Mouse (Mus musculus) spleen, postnatal 14 days (tissue): ENCODE results near the gene Smad3.
A peak's percentile ranks its signal among the peaks of the same experiment; 100 is the strongest.

Experiments
- DNase-seq, 2 experiments: peaks; one replicate each; pipeline ENCODE4 v3.0.0; 2021 to 2022; ENCODE audit warnings: low spot score in 2 of 2

Gene Smad3

DNA sequence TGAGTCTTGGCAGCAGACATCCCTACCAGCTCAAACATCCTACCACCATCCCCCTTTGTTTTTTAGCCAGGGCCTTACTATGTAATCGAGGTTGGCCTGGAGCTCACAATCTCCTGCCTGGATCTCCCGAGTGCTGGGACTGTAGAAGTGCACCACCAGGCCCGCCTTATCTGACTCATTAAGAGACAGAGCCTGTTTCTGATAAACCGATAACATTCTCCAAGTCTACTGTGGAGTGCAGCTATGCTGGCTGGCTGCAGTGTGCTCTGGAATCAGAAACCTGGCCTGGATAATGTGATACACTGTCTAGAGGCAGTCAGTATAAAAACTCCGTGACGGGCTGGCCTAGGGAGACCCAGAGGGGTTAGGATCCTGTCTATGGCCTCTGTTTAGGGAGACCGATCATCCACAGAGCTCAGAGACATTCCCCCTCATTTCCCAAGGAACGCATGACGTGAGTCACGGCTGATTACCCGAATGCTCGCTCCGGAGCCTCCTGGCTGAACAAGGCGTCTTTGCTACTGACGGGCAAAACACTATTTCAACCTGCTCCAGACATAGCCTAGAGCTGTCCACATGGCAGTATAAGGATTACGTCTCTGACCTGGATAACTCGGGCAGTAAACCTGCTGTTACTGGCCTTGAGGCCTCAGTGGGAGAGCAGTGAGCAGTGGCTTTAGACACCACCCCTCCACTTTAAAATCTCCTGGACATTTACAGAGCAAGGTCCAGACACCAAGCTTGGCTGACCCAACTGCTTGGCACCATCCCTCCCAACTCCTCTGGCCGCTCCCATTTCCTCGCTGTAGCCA, 11.8 kb downstream of the Smad3 start:
- DNase-seq: no peak

DNA sequence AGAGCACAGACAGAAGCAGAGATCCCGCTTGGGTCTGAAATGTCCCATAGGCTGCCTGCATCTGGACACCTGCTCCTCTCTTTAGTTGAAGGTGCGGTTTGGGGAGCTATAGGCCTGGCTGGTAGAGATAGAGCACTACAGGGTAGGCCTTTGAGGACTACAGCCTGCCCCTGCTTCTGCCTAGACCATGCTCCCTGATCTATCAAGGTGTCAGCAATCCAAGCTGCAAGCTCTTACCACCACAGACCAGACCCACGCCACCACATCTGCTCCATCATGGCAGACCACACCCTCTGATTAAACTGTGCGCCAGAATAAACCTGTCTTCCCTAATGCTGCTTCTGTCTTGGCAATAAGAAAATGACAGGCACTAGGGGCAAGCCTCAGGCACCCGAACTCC, 13.2 kb downstream of the Smad3 start:
- no peak for DNase-seq

DNA sequence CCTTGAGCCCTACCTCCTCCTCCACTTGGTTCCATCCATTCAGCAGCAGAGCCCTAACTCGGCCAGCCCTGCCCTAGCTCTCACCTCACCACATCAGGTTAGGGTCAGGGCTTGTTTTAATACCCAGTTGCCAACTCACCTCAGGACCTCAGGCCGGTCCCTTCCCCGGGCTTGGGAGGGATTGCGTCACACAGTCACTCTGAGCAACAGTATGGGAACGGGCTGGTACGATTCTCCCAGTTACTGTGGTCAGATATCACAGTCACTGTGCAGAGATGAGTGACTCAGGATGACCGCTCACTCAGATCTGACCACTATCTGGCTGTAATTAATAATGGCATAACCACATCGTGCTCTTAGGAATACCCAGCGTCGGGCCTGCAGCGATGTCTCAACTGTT, 14.0 kb downstream of the Smad3 start:
- no peak for DNase-seq

DNA sequence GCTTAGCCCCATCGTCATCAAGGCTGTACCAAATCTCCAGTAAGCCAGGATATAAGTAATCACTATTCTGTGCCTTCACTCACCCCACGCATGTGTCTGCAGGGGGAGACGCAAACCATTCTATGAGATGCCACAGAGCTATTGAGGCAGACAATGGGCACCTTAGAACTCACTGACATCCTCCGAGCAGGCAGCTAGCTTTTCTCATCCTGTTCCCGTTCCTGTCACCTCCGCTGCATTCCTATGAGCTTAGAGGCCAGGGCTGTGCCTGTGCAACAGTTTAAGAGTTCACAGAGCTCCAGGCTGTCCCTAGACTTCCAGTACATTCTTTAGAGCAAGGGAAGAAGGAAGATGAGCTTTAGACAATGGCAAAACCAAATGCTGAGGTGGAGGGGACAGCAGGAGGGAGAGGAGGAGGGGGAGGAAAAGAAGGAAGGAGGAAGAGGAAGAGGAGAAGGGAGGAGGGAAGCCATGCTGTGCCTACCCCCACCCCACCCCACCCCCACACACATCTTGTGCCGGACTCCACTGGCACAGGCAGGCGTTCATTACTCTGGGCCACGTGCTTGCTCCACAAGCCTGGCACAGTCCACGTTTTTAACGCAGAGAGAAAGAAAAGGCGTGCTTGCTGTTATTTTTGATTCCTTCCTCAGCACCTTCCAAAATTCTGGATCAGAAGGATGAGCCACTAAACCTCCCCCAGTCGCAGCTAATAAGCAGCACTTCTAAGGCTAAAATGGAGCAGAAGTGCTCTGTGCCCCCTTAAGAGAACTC, 14.7 kb downstream of the Smad3 start:
- DNase-seq: no peak

DNA sequence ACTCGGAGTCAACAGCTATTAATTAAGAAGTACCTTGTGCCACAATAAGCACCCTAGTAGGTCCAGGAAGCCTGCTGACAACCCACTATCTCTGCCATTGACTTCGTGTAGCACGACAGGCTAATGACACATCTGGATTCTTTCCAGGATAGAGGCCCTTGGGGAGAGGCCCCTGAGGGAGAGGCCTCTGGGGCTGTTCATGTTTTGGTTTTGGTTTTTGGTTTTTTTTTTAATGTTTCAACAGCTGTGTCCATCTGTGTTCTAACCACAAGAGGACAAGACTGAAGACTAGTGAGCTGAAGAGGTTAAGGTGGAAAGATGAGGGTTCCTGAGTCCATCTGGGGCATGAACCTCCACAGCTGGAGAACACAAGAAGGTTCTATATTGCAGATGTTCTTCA, 15.5 kb downstream of the Smad3 start:
- DNase-seq: no peak

DNA sequence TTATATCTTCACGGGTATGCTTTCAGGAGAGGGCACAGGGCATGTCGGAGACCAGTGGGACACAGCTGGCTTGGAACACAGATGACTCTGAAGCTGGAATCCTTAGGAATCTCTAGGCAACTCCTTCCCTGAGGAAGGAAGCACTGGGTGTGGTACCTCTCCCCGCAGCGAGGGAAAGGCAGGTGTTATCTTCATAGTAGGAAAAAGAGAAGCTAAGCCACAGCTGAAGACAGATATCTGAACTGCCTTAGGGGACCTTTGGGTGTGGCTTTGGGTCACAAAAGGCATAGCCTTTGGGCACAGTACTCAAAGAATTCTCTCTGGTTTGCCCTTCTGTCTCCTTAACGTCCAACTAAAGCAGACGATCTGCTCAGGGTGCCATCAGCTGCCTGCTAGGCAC, 16.0 kb downstream of the Smad3 start:
- no peak for DNase-seq

DNA sequence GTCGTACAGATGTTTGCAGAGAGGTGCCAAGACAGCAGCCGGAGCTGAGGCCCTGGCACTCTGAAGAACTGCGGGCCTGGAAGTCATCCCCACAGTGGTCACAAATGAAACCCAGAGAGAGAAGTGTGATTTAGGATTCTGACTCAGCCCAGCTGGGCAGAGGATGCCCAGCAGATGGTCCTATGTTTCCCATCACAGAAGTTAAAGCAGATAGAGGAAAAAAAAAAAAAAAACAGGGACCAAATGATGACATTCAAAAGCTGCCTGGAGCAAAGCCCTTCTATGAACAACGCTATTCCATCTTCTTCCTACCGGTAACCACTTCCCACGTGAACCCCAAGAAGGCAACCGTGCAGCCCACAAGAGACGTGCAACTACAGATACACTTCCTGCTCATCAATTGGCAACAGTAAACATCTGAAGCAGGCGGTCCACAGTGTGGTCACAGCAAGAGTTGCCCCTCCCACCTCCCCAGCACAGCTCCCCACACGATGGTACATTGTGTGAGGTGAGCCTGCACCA, 17.4 kb downstream of the Smad3 start:
- no peak for DNase-seq

DNA sequence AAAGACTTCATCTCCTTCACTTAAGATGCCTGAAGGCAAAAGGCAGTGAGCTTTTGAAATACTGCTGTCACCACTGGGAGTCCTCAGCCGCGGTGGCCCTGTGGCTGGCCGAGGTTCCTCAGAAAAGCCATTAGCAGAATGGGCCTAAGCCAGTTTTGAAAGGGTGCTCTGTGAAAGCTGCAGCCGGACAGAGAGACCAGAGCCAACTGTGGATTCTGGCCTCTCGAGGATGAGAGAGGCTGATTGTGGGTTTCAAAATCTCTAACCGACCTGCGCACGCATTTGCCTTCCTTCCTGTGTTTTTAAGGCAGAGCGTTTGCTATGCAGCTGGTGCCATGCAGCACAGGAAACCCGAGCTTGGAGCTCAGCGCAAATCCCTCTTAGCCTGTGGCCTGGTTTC, 19.0 kb downstream of the Smad3 start:
- DNase-seq: no peak

DNA sequence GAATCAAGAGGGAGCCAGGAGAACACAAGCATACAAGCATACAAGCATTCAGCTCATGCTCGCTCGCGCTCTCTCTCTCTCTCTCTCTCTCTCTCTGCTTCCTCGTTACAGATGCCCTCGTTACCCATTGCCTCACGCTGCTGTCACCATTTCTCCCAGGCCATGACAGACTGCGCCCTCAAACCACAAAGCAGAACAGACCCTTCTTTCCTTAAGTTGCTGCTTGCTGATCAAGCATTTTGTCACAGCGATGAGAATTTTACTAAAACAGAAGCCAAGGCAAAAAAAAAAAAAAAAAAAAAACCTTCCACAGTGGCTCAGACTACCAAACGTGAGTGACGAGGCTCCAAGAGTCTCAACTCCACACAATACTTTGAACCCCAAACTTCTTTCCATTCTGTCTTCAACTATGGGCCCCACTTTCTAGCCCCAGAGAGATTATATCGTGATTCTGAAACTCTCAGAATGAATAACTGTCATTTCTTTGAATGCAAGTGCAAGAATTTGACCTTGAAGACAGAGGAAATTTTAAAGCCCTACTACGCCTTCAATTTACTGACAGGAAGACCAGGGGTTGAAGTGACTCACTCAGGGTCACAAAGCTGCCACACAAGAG, 19.6 kb downstream of the Smad3 start:
- DNase-seq: no peak

DNA sequence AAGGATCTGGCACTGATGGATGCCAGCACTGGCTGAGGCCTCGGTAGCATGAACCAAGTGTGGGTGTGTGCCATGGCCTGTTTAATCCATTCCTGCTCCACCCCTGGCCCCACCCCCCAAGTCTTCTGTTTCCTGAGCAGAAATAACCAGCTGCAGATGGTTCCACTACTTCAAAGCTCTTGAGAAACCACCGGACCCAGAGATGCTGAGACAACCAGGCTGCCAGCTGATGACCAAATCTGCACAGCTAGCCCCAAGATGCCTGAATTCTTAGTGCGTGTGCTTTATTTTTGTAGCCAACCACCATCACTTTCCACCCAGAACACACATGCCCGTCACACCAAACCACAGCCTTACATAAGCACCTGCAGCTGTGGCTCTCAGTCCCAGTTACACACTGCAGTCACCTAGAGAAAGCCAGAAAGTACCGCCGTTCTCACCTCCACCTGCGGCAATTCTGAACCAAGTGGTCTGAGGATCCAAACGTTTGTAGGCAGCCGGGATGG, 20.3 kb downstream of the Smad3 start:
- peak in 1 of 2 experiments; percentile 31 for DNase-seq

DNA sequence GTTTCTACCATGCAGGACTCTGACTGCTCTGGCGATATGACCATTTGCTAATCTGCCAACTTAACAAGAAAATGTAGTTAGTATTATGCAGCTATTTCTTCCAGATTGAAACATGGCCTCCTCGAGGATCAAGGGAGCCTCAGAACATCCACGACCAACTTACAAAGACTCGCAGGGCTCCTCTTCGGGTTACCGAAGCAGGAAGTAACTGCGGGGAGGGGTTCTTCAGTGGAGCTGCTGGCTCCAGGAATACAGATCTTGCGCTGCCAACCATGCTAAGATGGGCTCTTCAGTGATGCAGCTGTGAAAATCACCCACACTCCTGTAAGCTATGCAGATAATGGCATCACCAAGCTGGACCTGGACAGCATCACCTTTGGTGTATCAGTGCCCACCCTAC, 23.5 kb downstream of the Smad3 start:
- DNase-seq: no peak

DNA sequence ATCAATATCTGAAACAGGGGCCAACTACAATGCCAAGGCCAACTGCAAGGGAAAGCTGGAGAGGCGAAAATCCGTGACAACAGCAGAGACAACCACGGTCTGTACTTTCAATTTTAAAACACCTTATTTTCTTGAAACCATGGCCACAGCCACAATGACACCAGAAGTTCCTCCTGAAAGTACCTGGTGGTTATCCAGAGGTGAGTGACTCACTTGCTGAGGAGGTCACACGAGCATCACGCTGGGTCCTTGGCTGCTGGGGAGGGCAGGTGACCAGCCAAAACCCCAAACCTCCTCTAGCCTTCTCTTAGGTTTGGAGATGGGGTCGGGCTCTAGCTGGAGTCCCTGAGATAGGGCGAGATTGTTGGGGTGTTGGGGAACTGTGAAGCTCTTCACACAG, 25.1 kb downstream of the Smad3 start:
- DNase-seq: no peak

DNA sequence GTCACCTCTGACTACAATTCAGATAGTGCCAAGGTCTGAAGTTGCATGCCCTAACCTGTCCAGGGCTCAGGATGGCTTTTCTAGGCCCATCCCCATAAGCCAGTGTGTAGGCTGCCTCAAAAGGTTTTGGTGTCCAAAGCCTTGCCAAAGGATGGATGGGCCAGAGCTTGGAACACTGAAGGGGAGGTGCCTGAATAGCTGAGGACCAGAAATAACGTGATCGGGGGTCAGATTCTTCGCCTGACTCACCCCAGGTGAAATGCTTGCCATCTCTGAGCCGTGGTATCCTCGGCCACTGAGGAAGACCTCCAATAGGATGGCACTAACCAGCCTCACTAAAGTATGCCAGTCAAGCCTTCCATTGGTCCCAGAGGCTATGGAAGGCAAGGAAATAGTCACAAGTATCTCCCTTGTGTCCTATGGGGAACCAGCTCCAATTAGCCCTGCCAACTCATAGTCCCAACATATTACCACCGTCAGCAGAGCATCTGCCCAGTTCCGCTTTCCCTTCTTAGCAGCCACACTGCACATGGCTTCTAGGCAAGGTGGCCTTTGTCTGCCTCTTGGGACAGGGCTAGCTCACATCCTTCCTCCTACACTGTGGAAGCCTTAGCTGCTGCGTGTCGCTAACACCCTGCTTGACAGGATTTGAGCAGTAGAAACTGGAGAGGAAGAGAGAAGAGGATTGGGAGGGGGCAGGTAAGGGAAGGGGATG, 26.5 kb downstream of the Smad3 start:
- no peak for DNase-seq

DNA sequence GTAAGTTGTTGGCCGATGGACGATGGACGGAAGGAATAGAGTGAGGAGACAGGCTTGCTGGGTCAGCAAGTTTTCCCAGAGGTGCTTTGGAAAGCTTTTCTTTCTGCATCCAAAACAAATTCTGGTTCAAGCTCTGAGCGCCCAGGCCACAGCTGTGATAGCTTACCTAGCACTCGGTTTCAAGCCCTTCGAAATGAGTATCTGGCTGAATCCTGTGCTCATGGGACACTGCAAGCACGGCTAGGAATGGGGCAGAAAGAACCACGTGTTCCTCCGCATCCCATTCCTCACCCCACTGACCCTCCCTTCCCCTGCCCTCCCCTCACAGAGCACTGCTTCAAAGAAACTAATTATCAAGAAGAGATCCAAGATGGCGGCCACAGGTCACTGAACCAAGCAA, 28.8 kb downstream of the Smad3 start:
- DNase-seq: no peak

DNA sequence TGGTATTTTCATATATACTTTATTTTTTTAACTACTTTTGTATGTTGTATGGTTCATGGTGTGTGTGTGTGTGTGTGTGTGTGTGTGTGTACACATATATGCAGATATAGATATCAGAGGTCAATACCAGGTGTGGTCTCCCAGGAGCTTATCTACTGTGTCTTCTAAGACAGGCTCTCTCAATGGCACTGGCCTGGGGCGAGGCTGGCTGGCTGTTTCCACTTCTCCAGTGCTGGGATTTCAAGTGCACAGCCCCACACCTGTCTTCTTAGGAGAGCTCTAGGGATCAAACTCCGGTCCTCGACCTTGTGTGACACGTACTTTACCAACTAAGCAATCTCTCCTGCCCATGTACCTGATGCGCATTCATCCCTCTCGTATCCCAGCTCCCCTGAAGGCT, 30.7 kb downstream of the Smad3 start:
- no peak for DNase-seq

DNA sequence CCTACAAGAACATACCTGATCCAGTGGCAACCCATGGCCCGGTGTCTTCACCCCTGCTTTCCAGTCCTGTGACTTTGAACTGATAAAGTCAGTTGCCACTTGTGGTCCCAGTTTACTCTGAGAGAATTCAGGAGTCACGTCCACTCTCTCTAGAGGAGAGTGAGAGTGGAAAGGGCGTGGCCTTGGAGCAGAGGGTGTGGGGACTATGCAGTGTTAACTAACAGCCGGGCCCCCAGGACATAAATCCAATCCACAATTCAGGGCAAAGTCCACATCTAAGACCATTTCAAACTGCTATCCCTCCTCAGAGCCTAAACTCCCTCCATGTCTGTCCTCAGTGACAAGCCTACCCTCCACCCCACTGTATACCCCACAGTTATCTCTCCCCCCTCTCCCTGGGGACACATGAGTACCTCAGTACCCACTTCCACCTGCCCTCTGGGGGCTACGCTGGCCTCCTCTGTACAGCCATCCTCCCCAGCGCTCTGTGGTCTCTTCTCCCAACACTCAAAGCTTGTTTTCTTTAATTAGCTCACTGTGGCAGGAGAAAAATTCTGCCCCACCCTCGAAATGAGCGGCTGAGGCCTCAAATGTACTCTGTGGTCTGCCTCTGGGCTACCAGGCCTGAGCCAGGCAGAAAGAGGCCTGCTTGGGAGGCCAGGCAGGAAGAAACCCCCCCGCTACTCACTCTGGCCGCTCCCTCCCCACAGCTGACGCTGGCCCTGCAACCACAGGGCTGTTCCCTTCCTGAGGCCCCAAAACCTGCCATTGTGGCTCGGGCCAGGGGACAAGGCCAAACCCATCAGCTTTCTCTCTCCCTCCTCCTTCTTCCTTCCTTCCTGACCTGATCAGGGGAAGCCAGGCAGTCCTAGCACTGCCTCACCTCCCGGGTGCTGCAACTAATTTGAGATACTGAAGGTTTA, 31.4 kb downstream of the Smad3 start:
- no peak for DNase-seq

DNA sequence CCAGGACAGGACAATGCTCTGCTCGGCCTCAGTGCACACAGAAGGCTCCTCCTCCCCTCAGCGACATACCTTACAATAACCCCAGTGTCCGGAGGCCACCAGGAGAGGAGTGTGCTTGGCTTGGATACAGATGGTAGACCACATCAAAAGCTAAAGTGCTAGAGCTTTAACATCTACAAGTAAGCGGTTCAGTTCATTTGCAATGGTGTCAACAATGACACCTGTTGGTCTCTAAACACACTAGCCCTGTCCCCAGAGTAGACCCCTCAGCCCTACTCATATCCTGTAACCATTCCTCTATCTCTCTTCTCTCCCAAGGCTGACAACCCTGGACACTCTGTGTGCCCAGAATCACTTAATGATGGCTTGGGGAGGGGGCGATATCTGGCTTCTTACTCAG, 33.0 kb downstream of the Smad3 start:
- DNase-seq: no peak

DNA sequence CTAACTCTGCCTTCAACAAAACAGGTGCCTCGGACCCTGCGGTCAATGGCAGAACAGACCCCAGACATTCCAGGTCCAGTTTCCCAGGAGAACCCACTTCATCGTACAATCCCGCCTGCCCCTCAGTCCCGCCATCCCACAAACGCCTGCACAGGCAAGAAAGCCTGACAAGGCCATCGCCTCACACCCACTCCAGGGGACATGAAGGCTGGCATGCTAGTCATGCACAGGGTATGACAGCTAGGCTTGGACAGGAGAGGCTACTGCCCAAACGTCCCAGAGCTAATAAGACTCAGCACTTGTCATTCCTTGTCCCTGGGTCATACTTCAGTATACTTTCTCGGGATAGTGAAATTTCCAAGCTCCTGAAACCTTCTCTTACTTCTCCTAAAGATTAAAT, 34.9 kb downstream of the Smad3 start:
- no peak for DNase-seq

DNA sequence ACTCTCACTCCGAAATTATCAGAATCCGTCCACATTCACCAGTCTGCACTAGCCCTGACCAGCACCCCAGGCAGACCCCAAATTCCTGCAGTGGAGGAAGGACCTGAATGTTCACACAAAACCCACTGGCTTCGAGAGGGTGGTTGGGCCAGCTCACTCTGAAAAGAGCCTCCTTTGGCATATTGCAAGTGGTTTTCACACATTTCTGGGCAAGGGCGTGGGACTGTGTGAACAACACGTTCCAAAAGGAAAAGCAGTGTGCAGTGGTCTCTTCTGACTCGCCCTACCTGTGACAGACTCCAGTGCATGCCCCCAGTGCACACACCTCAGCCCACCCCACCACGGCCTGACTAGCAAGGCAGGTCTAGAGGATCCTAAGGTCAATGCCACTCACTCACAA, 35.4 kb downstream of the Smad3 start:
- no peak for DNase-seq

DNA sequence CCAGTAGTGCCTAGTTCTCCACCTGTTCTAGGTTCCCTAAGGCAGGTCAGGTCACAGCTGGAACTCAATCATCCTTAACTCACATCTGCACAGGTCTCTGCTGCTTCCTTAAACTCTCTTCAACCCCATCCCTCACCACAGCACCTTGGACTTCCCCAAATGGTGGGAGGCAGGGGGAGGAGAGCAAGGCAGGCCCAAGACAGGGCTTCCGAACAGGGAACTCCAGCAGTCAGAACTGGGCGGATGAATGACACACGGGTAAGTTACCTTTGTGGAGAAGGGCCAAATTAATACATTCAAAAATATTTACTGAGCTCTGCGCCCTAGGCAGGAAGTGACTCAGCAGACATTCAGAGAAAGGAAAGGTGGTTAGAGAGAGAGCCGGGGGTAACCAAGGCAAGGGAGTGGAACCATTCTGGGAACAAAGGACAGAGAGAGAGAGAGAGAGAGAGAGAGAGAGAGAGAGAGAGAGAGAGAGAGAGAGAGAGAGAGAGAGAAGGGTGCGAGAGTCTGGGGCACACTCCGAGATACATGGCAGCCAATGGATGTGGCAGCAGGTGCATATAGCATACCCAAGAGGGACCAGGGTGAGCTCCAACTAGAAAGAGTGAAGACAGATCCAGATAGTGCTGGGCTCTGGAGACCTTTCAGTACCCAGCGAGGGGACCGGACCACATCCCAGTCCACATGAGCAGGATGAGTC, 36.1 kb downstream of the Smad3 start:
- no peak for DNase-seq
